Mouse (Mus musculus) layer of hippocampus, adult 2 months (tissue): ENCODE results near the gene Syngr2. TPM values are rescaled to one million over a fixed set of nuclear protein-coding genes. Genes with fewer than 3 reads are reported as not detected.

ENCODE experiments used
- DNase-seq, 2 experiments: peaks; one replicate each; pipeline ENCODE4 v3.0.0; 2022; ENCODE audit warnings: low spot score in 2 of 2
- H3K27ac ChIP-seq: fragments of 200-600 bp; 2 replicates; pipeline ENCODE4 v1.8.1; 2022
- H3K4me3 ChIP-seq: fragments of 200-600 bp; 2 replicates; pipeline ENCODE4 v1.8.1; 2022; ENCODE audit warnings: mild to moderate bottlenecking
- CTCF ChIP-seq: fragments of 200-600 bp; conservative IDR thresholded peaks from 2 replicates; pipeline ENCODE4 v1.8.1; 2022; ENCODE audit warnings: antibody characterized with exemption, mild to moderate bottlenecking, moderate library complexity
- total RNA-seq, 2 experiments: library from RNA; stranded (reverse); gene quantifications; 2 replicates each; pipeline ENCODE4 v1.2.3; 2021

The Syngr2 gene
- total RNA-seq, 2 experiments from 2014 or later: 10.2 to 13.4 TPM

- no peak for DNase-seq
- Histone ChIP-seq H3K4me3 (no peak overlapping the region), H3K27ac (no peak overlapping the region)
- TF ChIP-seq CTCF: no peak
Observed at GRCm38 (mm10) chr11:117834086-117834485, 24.6 kb downstream of the Syngr2 start.

- peak; percentile 45 to 53 for DNase-seq
- no peak for TF ChIP-seq CTCF
- peak overlapping the region; percentile 24; the same call in 1 of the 2 replicates for H3K4me3 ChIP-seq
- H3K27ac ChIP-seq: no peak overlapping the region
Observed at GRCm38 (mm10) chr11:117836306-117836705, 26.8 kb downstream of the Syngr2 start.

- TF ChIP-seq CTCF: no peak
- DNase-seq: no peak
- Histone ChIP-seq H3K4me3 (no peak overlapping the region), H3K27ac (no peak overlapping the region)
Observed at GRCm38 (mm10) chr11:117838572-117838971, 29.1 kb downstream of the Syngr2 start.

- DNase-seq: no peak
- TF ChIP-seq CTCF: no peak
- H3K27ac ChIP-seq: no peak overlapping the region
- no peak overlapping the region for H3K4me3 ChIP-seq
Observed at GRCm38 (mm10) chr11:117839021-117839420, 29.6 kb downstream of the Syngr2 start.

GRCm38 (mm10) chr11:117840910-117841309 is 31.4 kb downstream of the Syngr2 start:
- H3K4me3 ChIP-seq: no peak overlapping the region
- no peak for DNase-seq
- no peak for TF ChIP-seq CTCF
- H3K27ac ChIP-seq: no peak overlapping the region

- DNase-seq: no peak
- Histone ChIP-seq H3K4me3 (no peak overlapping the region), H3K27ac (no peak overlapping the region)
- no peak for TF ChIP-seq CTCF
Observed at GRCm38 (mm10) chr11:117843434-117843833, 34.0 kb downstream of the Syngr2 start.

- no peak for TF ChIP-seq CTCF
- no peak for DNase-seq
- H3K4me3 ChIP-seq: no peak overlapping the region
- no peak overlapping the region for H3K27ac ChIP-seq
Observed at GRCm38 (mm10) chr11:117844997-117845396, 35.5 kb downstream of the Syngr2 start.

GRCm38 (mm10) chr11:117845651-117846050 is 36.2 kb downstream of the Syngr2 start:
- no peak for TF ChIP-seq CTCF
- H3K4me3 ChIP-seq: no peak overlapping the region
- no peak overlapping the region for H3K27ac ChIP-seq
- no peak for DNase-seq

- peak; percentile 67 for TF ChIP-seq CTCF
- no peak for DNase-seq
- H3K4me3 ChIP-seq: no peak overlapping the region
- H3K27ac ChIP-seq: no peak overlapping the region
Observed at GRCm38 (mm10) chr11:117846640-117847039, 37.2 kb downstream of the Syngr2 start.

- Histone ChIP-seq H3K27ac (peak overlapping the region; percentile 95), H3K4me3 (peak overlapping the region; percentile 80; the same call in 1 of the 2 replicates)
- no peak for DNase-seq
- no peak for TF ChIP-seq CTCF
Observed at GRCm38 (mm10) chr11:117847593-117848215, 38.2 kb downstream of the Syngr2 start.

- peak overlapping the region; percentile 80 for H3K4me3 ChIP-seq
- DNase-seq: peak; percentile 31 to 34
- peak overlapping the region; percentile 95 for H3K27ac ChIP-seq
- no peak for TF ChIP-seq CTCF
Observed at GRCm38 (mm10) chr11:117848271-117848984, 39.0 kb downstream of the Syngr2 start.

GRCm38 (mm10) chr11:117848985-117849671 is 39.7 kb downstream of the Syngr2 start, which contains the start of gene Birc5:
Birc5 (plus strand) TSS chr11:117849251.
- H3K4me3 ChIP-seq: peak within 1 kb of the TSS; percentile 80
- peak; percentile 94 to 96 for DNase-seq
- 0 out of 2 replicates have a peak, but pooled peaks have one; percentile 12 for TF ChIP-seq CTCF
- peak within 1 kb of the TSS; percentile 95 for H3K27ac ChIP-seq

GRCm38 (mm10) chr11:117852875-117853274 is 43.4 kb downstream of the Syngr2 start:
- TF ChIP-seq CTCF: no peak
- no peak overlapping the region for H3K4me3 ChIP-seq
- no peak for DNase-seq
- no peak overlapping the region for H3K27ac ChIP-seq
